Mouse (Mus musculus) heart, adult 2 months (tissue): ENCODE data around the gene Nck1.

Experiments used
- CTCF ChIP-seq: fragments of 200-600 bp; IDR thresholded peaks from 2 replicates; pipeline ENCODE4 v1.8.1; 2022; ENCODE audit warnings: antibody characterized with exemption, mild to moderate bottlenecking, moderate library complexity
- EP300 ChIP-seq: fragments of 200-500 bp; IDR thresholded peaks from 2 replicates; pipeline ENCODE4 v1.6.1; 2011; ENCODE audit warnings: low read depth, low read length, control low read depth; ENCODE audit not compliant: insufficient read depth
- POLR2A ChIP-seq: fragments of 200-500 bp; IDR thresholded peaks from 2 replicates; pipeline ENCODE4 v1.6.1; 2011; ENCODE audit warnings: mild to moderate bottlenecking, low read depth, low read length, control low read depth; ENCODE audit not compliant: insufficient read depth

DNA sequence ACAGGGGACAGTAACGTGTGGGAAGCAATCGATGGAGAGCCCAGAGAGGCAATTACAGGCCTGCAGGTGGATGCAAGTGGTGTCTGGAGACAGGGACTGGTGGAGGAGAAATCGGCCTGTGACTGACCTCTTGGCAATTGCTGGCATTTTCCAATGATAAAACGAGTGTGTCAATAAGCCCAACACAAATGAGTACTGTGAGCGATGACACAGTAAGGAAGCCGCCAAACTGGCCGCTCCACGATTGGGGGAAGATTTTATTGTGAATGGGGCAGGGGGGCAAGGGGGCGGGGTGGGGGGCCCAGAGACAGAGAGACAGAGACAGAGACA is 91.3 kb downstream of the Nck1 start:
- TF ChIP-seq CTCF (no peak), POLR2A (no peak), EP300 (no peak)
